Mouse (Mus musculus) intestine, postnatal 0 days (tissue): ENCODE results near the gene H60b. TPM values are rescaled to one million over a fixed set of nuclear protein-coding genes. Genes with fewer than 3 reads are reported as not detected.
A peak's percentile ranks its signal among the peaks of the same experiment; 100 is the strongest.
"Not testable (repeated sequence)": the region's sequence is repeated elsewhere in the genome, so short reads cannot be mapped to it uniquely, and the experiment has no call there.

ENCODE experiments used
- ATAC-seq: fragments of 200-750 bp; cut with Nextera tagmentation; 2 replicates; pipeline ENCODE4 v1.8.0; 2017; ENCODE audit warnings: mild to moderate bottlenecking, moderate TSS enrichment, moderate library complexity
- H3K27ac ChIP-seq: fragments of 300-500 bp; sonication (generic); 2 replicates; pipeline ENCODE4 v1.5.1; 2014; ENCODE audit warnings: mild to moderate bottlenecking, low read depth, low read length, moderate library complexity
- H3K27me3 ChIP-seq: fragments of 300-500 bp; sonication (generic); replicated peaks from 2 replicates; pipeline ENCODE4 v1.6.1; 2014; ENCODE audit warnings: low read length, mixed read lengths; ENCODE audit not compliant: control insufficient read depth, insufficient read depth
- H3K36me3 ChIP-seq: fragments of 300-500 bp; sonication (generic); 2 replicates; pipeline ENCODE4 v1.6.1; 2014; ENCODE audit warnings: mild to moderate bottlenecking, moderate library complexity; ENCODE audit not compliant: control insufficient read depth, insufficient read depth
- H3K4me1 ChIP-seq: fragments of 300-500 bp; sonication (generic); replicated peaks from 2 replicates; pipeline ENCODE4 v1.6.1; 2014; ENCODE audit warnings: antibody characterized with exemption, low read length, mixed read lengths; ENCODE audit not compliant: control insufficient read depth, insufficient read depth
- H3K4me2 ChIP-seq: fragments of 300-500 bp; sonication (generic); replicated peaks from 2 replicates; pipeline ENCODE4 v1.6.1; 2014; ENCODE audit warnings: low read depth, mild to moderate bottlenecking, moderate library complexity
- H3K4me3 ChIP-seq: fragments of 300-500 bp; sonication (generic); 2 replicates; pipeline ENCODE4 v1.5.1; 2014; ENCODE audit warnings: low read depth, low read length
- H3K9ac ChIP-seq: fragments of 300-500 bp; sonication (generic); 2 replicates; pipeline ENCODE4 v1.6.1; 2014; ENCODE audit warnings: mild to moderate bottlenecking, low read depth, low read length
- H3K9me3 ChIP-seq: fragments of 300-500 bp; sonication (generic); 2 replicates; pipeline ENCODE4 v1.6.1; 2016; ENCODE audit warnings: mixed run types; ENCODE audit not compliant: control insufficient read depth
- CTCF ChIP-seq: sonication (generic); IDR thresholded peaks from 2 replicates; pipeline ENCODE4 v1.5.1; 2016; ENCODE audit warnings: low read depth, mild to moderate bottlenecking, control low read depth, antibody characterized with exemption, moderate library complexity
- WGBS: fragments of 180-500 bp; shearing (Covaris S2); extraction: QIAGEN DNeasy Blood & Tissue Kit; methylation state at CpG from one replicate; pipeline ENCODE4 v1.1.7; 2014; 5-methylcytosine and 5-hydroxymethylcytosine counted together
- polyA plus RNA-seq: library from polyadenylated mRNA; unstranded; fragments of >200 nt; fragmentation: Nextera tagmentation; extraction: Ambion mirVana; gene quantifications from 2 replicates; pipeline ENCODE4 v1.2.1, GENCODE M21; 2015

H60b gene
- polyA plus RNA-seq, 1 experiment from 2014 or later: 0.50 TPM

GRCm38 (mm10) chr10:22212012-22212696 is 53.8 kb downstream of the H60b start:
- not testable (repeated sequence) for H3K36me3 ChIP-seq, H3K4me2 ChIP-seq, H3K27me3 ChIP-seq, H3K4me3 ChIP-seq, H3K27ac ChIP-seq, H3K9me3 ChIP-seq, H3K4me1 ChIP-seq, H3K9ac ChIP-seq
- peak; percentile 66 for TF ChIP-seq CTCF
- 0 out of 2 replicates have a peak, but pooled peaks have one; percentile 22 for ATAC-seq
- 5% methylated on average over 7 of the region's 11 CpGs for WGBS

DNA sequence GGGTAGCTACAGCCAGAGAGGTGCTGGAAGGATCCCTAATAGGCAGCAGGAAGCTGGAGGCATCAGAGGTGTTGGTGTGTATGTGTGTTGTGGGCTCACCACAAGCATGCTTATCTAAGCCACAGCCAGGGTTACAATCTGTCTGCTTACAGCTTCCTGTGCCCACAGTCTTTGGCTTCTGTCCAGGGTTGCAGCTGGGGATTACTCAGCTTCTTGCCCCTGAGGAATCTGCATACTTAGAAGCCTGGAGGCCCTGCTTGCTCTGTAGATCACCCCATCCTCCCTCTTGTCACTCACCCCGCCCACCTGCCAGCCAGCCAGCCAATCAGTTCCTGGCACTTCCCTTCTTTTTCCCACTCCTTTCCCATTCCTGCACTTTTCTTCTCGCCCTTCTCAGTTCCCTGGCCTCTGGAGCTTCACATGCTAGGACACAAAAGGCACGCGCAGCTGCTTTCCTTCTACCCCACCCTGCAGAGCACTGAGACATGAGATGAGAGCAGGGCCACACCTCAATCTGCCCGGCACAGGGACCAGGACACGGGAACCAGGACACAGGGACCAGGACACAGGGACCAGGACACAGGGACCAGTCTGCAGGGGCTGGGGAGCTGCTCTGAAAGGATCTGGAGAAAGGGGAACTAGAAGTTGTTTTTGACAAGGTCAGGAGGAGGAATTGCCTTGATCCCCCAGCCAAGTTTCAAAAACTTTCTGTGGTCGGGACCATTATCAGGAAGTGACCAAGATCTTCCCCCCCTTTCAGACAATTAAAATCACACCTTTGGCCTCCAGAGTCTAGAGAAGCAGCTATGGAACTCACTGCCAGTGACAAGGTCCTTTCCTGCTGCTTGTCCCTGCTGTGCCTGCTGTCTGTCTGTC is 65.3 kb downstream of the H60b start:
- not testable (repeated sequence) for H3K9me3 ChIP-seq, H3K4me2 ChIP-seq, H3K36me3 ChIP-seq, H3K27me3 ChIP-seq, H3K27ac ChIP-seq, H3K4me3 ChIP-seq, H3K9ac ChIP-seq, H3K4me1 ChIP-seq
- peak; percentile 47; the same call in 1 of the 2 replicates for ATAC-seq
- WGBS: no CpG with 5 or more reads among the region's 7 CpGs

DNA sequence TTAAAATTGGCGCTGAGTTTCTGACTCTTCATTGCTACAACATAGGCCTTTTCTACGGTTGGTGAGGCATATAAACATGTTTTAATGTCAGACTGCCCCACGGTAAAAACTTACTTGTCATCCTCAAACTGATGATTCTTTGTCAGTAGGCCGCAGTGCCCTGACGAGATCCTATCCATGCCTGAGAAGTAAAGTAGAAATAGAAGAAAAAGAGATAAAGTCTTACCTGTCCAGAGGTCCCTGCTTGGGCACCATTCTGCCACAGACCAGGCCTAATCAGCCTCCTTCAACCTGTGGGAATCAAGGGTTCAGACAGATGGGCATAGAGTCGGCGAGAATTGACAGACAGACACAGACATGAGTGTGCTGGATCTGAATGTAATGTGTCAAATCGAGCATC is 106.7 kb downstream of the H60b start:
- Histone ChIP-seq H3K9ac (no peak overlapping the region), H3K27me3 (no peaks in the 10 kb centered on the region), H3K9me3 (0 out of 2 replicates have a peak, but pooled peaks cover 3% of the 10 kb centered on the region), H3K4me2 (no peak overlapping the region), H3K4me1 (no peaks in the 10 kb centered on the region), H3K36me3 (no peaks in the 10 kb centered on the region), H3K4me3 (no peak overlapping the region), H3K27ac (no peak overlapping the region)
- no peak for TF ChIP-seq CTCF
- WGBS: 91% methylated on average over 8 of the region's 8 CpGs
- no peak for ATAC-seq

GRCm38 (mm10) chr10:22270879-22271786 is 112.7 kb downstream of the H60b start:
- not testable (repeated sequence) for H3K4me3 ChIP-seq, H3K4me2 ChIP-seq, H3K9me3 ChIP-seq, H3K9ac ChIP-seq, H3K36me3 ChIP-seq, ATAC-seq, H3K4me1 ChIP-seq, H3K27ac ChIP-seq
- WGBS: 49% methylated on average over 7 of the region's 8 CpGs
- H3K27me3 ChIP-seq: 0 out of 2 replicates have a peak, but pooled peaks cover 11% of the 10 kb centered on the region

DNA sequence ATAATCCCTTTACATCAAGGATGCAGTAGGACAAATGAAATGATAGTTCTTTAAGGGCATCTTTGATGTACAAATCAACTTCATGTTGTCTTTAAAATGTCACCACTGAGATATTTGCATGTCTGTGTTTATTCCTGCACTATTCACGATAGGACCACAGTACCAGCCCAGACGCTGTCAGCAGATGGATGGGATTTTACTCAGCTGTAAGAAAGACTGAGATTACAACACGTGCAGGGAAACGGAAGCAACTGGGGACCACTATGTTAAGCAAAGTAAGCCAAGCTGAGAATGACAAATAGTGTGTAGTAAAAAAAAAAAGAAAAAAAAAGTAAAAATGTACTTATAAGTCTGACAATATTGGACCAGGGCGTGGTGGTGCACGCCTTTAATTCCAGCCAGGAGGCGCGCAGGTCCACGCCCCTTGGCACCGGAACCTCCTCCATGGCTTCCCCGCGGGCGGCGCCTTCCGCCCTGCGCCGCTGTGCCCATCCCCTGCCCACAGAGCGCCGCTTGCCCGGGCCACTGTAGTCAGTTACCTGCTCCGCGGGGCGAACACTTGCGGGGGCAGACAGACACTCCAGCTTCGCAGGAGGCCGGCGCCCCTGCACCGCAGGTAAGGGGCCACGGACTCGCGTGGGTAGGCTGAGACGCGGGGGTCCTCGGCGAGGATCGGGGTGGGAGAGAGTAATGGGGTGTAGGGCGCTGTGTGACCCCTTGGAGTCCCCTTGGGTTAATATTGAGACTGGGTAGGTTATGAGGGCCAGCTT is 114.7 kb downstream of the H60b start:
- peak; percentile 12; the same call in 1 of the 2 replicates for TF ChIP-seq CTCF
- H3K36me3 ChIP-seq, H3K9ac ChIP-seq, H3K4me1 ChIP-seq, ATAC-seq, H3K27ac ChIP-seq, H3K9me3 ChIP-seq: not testable (repeated sequence)
- Histone ChIP-seq H3K4me3 (peak overlapping the region; percentile 43), H3K4me2 (peak overlapping the region; percentile 80), H3K27me3 (0 out of 2 replicates have a peak, but pooled peaks cover 11% of the 10 kb centered on the region)
- WGBS: 3% methylated on average over 37 of the region's 37 CpGs
